In the genomic region with DNA sequence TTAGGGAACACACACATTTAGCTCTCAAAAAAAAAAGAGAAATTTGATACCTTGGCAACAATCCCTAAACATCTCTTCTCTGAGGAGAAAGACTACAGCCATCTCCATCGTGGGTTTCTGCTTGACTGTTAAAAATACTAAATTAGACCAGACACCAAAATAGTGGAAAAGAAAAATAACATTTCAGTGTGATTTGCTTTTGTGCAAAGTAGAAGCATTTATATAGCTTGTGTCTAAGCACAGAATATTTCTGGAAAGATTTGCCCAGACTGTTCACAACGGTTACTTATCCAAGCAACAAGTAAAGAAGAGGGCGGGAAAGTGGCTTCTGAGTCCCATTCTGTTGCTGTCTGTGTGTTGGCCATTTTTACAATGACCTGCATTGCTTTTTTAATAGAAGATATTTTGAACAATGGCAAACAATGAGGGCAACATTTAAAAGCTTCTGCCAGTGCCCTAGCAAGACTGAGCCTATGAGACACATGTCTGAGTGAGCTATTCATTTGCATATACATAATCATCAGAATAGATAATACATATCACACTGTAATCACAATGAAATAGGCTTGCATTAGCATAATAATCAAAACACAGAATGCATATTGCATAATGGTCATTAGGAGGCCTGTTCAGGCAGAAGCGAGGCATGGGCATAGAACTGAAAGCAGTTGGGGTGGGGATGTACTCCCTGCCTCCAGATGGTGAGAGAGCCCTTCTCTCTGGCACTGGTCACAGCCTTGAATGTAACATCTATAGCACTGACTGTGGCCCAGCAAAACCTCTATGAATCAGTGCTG, we compare ENCODE assay signal across 15 mouse cellular contexts.
DNase-seq lines count a peak whose midpoint lies in the region; ATAC-seq and TF ChIP-seq lines count a peak whose summit lies in the region.
"Had no signal": no experiment of that assay in that cellular context is flagged by ENCODE, and none has a peak within 500 bp of the region (broad histone marks: within the 10 kb centered on the region; RNA-seq: fewer than 3 reads in every experiment).

No protein-coding gene starts in this region.

- no peak overlapping the region for H3K4me2 ChIP-seq in embryonic facial prominence, embryonic 15.5 days (replicated peaks)
- H3K4me2 ChIP-seq in hindbrain, postnatal 0 days (ENCODE audit: low read depth, low read length), result no peak overlapping the region

- intact Hi-C loops in left cerebral cortex, postnatal 4 days (cut with DNase I), result loop anchor here (10.0 kb wide), 1 partner anchor 228 kb away; no protein-coding TSS in a partner anchor

- ATAC-seq in embryonic facial prominence, embryonic 15.5 days (ENCODE audit: insufficient number of reproducible peaks, low FRiP score, low TSS enrichment, low read depth), result no peak
- peak; percentile 27; the same call in 1 of the 2 replicates for ATAC-seq in hindbrain, postnatal 0 days
- ATAC-seq: inflammation-experienced regulatory T-cells, adult 6 months; lung, postnatal 0 days had no signal

- H3K4me1 ChIP-seq in embryonic facial prominence, embryonic 15.5 days, result peaks cover 41% of the 10 kb centered on the region
- peaks cover 8% of the 10 kb centered on the region; the same call in 1 of the 2 replicates for H3K4me1 ChIP-seq in hindbrain, postnatal 0 days (ENCODE audit: insufficient read depth, low read length)

- H3K4me3 ChIP-seq in embryonic facial prominence, embryonic 15.5 days (replicated peaks), result no peak overlapping the region
- H3K4me3 ChIP-seq in hindbrain, postnatal 0 days (ENCODE audit: low read length), result no peak overlapping the region
- H3K4me3 ChIP-seq: erythroblast, embryonic 14.5 days had no signal

- no peaks in the 10 kb centered on the region for H3K27me3 ChIP-seq in embryonic facial prominence, embryonic 15.5 days
- H3K27me3 ChIP-seq in hindbrain, postnatal 0 days (ENCODE audit: insufficient read depth, low read length), result no peaks in the 10 kb centered on the region

- no peak overlapping the region for H3K9ac ChIP-seq in embryonic facial prominence, embryonic 15.5 days
- no peak overlapping the region for H3K9ac ChIP-seq in hindbrain, postnatal 0 days (replicated peaks; ENCODE audit: low read length)

- no peak for TF ChIP-seq CTCF in hindbrain, postnatal 0 days (IDR thresholded peaks at IDR 0.05; ENCODE audit: low read depth)

- H3K9me3 ChIP-seq in embryonic facial prominence, embryonic 15.5 days (replicated peaks), result no peaks in the 10 kb centered on the region
- no peaks in the 10 kb centered on the region for H3K9me3 ChIP-seq in hindbrain, postnatal 0 days (ENCODE audit: low read length)

- peak; percentile 33 for DNase-seq in cerebellum, adult 9-11 months
- no peak for DNase-seq in cerebellum, postnatal 4 days (ENCODE audit: low spot score in 2 of 2)
- DNase-seq in left cerebral cortex, postnatal 4 days, result peak; percentile 32
- no peak for DNase-seq in left cerebral cortex, adult 11 months (ENCODE audit: low spot score)
- DNase-seq in hindbrain, postnatal 0 days (ENCODE audit: low spot score), result peak; percentile 20
- no peak for DNase-seq in adrenal gland, postnatal 10 days
- no peak for DNase-seq in kidney, adult 9 months
- DNase-seq: adrenal gland, postnatal 36 days; B cell, adult 2 months; thymus, adult 2 months had no signal

- peak overlapping the region; percentile 19 for H3K27ac ChIP-seq in embryonic facial prominence, embryonic 15.5 days (replicated peaks)
- H3K27ac ChIP-seq in hindbrain, postnatal 0 days, result peak overlapping the region; percentile 46; the same call in 1 of the 2 replicates
- H3K27ac ChIP-seq: kidney, postnatal 0 days had no signal

- no peaks in the 10 kb centered on the region for H3K36me3 ChIP-seq in embryonic facial prominence, embryonic 15.5 days
- H3K36me3 ChIP-seq in hindbrain, postnatal 0 days (ENCODE audit: insufficient read depth, low read length), result no peaks in the 10 kb centered on the region

- 61% methylated on average over 4 of the region's 4 CpGs for WGBS in embryonic facial prominence, embryonic 15.5 days
- WGBS in hindbrain, postnatal 0 days, result 43% methylated on average over 4 of the region's 4 CpGs

Comparison
In these comparisons a context has a peak if more than half of its experiments do, and no peak if none do; other contexts are left out.
1. DNase-seq: peak in cerebellum, adult 9-11 months (single experiment), left cerebral cortex, postnatal 4 days (single experiment) and hindbrain, postnatal 0 days (single experiment); none in cerebellum, postnatal 4 days (0 of 2), left cerebral cortex, adult 11 months (single experiment), adrenal gland, postnatal 10 days (single experiment) and kidney, adult 9 months (single experiment).